Mouse (Mus musculus) midbrain, embryonic 16.5 days (tissue): ENCODE data around the gene Gm10577. TPM values are rescaled to one million over a fixed set of nuclear protein-coding genes. Genes with fewer than 3 reads are reported as not detected.

Source experiments
- ATAC-seq: fragments of 200-750 bp; cut with Nextera tagmentation; 2 replicates; pipeline ENCODE4 v1.8.0; 2017; ENCODE audit warnings: moderate TSS enrichment
- H3K27ac ChIP-seq: fragments of 300-500 bp; sonication (generic); 2 replicates; pipeline ENCODE4 v1.5.1; 2014; ENCODE audit warnings: mild to moderate bottlenecking, low read length, mixed read lengths
- H3K27me3 ChIP-seq: fragments of 300-500 bp; sonication (generic); 2 replicates; pipeline ENCODE4 v1.6.1; 2014; ENCODE audit warnings: low read depth, low read length, mixed read lengths; ENCODE audit not compliant: control insufficient read depth, insufficient read depth
- H3K36me3 ChIP-seq: fragments of 300-500 bp; sonication (generic); 2 replicates; pipeline ENCODE4 v1.6.1; 2014; ENCODE audit warnings: mild to moderate bottlenecking, low read length, moderate library complexity, mixed read lengths; ENCODE audit not compliant: control insufficient read depth, insufficient read depth
- H3K4me1 ChIP-seq: fragments of 300-500 bp; sonication (generic); 2 replicates; pipeline ENCODE4 v1.6.1; 2014; ENCODE audit warnings: mild to moderate bottlenecking, low read length, mixed read lengths; ENCODE audit not compliant: control insufficient read depth, insufficient read depth
- H3K4me2 ChIP-seq: fragments of 300-500 bp; sonication (generic); 2 replicates; pipeline ENCODE4 v1.6.1; 2014; ENCODE audit warnings: mild to moderate bottlenecking, low read length, mixed read lengths
- H3K4me3 ChIP-seq: fragments of 300-500 bp; sonication (generic); 2 replicates; pipeline ENCODE4 v1.5.1; 2014; ENCODE audit warnings: low read depth, mild to moderate bottlenecking, low read length, moderate library complexity, mixed read lengths
- H3K9ac ChIP-seq: fragments of 300-500 bp; sonication (generic); 2 replicates; pipeline ENCODE4 v1.6.1; 2014; ENCODE audit warnings: low read depth, low read length, mixed read lengths
- H3K9me3 ChIP-seq: fragments of 300-500 bp; sonication (generic); replicated peaks from 2 replicates; pipeline ENCODE4 v1.6.1; 2014; ENCODE audit warnings: mild to moderate bottlenecking, low read length, mixed read lengths; ENCODE audit not compliant: control insufficient read depth, poor library complexity, severe bottlenecking
- WGBS: fragments of 180-500 bp; shearing (Covaris S2); extraction: QIAGEN DNeasy Blood & Tissue Kit; methylation state at CpG from one replicate; pipeline ENCODE4 v1.1.7; 2014; 5-methylcytosine and 5-hydroxymethylcytosine counted together
- polyA plus RNA-seq: library from polyadenylated mRNA; unstranded; fragments of >200 nt; fragmentation: Nextera tagmentation; extraction: Ambion mirVana; gene quantifications from 2 replicates; pipeline ENCODE4 v1.2.1, GENCODE M21; 2015

The Gm10577 gene
- not detected in 2 replicates for polyA plus RNA-seq

- Histone ChIP-seq H3K27me3 (no peaks in the 10 kb centered on the region), H3K4me3 (no peak within 1 kb of the TSS), H3K27ac (no peak within 1 kb of the TSS), H3K9me3 (peaks cover 4% of the 10 kb centered on the region; the same call in 1 of the 2 replicates), H3K9ac (no peak within 1 kb of the TSS), H3K4me1 (no peaks in the 10 kb centered on the region), H3K4me2 (no peak within 1 kb of the TSS), H3K36me3 (no peaks in the 10 kb centered on the region)
- ATAC-seq = no peak
- WGBS = 85% methylated on average over 4 of the region's 4 CpGs
Observed at GRCm38 (mm10) chr4:101020596-101020995, at the start of gene Gm10577. TSS of gene Gm10577 (minus strand) at chr4:101020696.

GRCm38 (mm10) chr4:101069154-101069971, 48.9 kb upstream of the Gm10577 start:
- H3K27ac ChIP-seq = no peak overlapping the region
- ATAC-seq = peak; percentile 74

GRCm38 (mm10) chr4:101068786-101069153, 48.3 kb upstream of the Gm10577 start, which contains the start of gene Raver2:
TSS of gene Raver2 (plus strand) at chr4:101068983.
- Histone ChIP-seq H3K9me3 (no peaks in the 10 kb centered on the region), H3K4me2 (peak within 1 kb of the TSS; percentile 83), H3K27ac (no peak within 1 kb of the TSS), H3K27me3 (no peaks in the 10 kb centered on the region), H3K4me3 (peak within 1 kb of the TSS; percentile 69), H3K36me3 (no peaks in the 10 kb centered on the region), H3K4me1 (no peaks in the 10 kb centered on the region), H3K9ac (peak within 1 kb of the TSS; percentile 78)
- 1% methylated on average over 48 of the region's 54 CpGs for WGBS
- peak; percentile 76 for ATAC-seq

More at GRCm38 (mm10) chr4:101069154-101069971, 48.9 kb upstream of the Gm10577 start:
- H3K27me3 ChIP-seq = no peaks in the 10 kb centered on the region
- no peaks in the 10 kb centered on the region for H3K4me1 ChIP-seq
- H3K4me2 ChIP-seq = peak overlapping the region; percentile 83
- WGBS = under 1% methylated on average over 55 of the region's 55 CpGs
- peak overlapping the region; percentile 69 for H3K4me3 ChIP-seq
- H3K9ac ChIP-seq = peak overlapping the region; percentile 78
- H3K9me3 ChIP-seq = no peaks in the 10 kb centered on the region
- H3K36me3 ChIP-seq = no peaks in the 10 kb centered on the region

GRCm38 (mm10) chr4:101066401-101066800, 45.9 kb upstream of the Gm10577 start:
- Histone ChIP-seq H3K4me3 (no peak overlapping the region), H3K4me2 (no peak overlapping the region), H3K27ac (no peak overlapping the region), H3K36me3 (no peaks in the 10 kb centered on the region), H3K27me3 (no peaks in the 10 kb centered on the region), H3K9me3 (no peaks in the 10 kb centered on the region), H3K4me1 (no peaks in the 10 kb centered on the region), H3K9ac (no peak overlapping the region)
- ATAC-seq = no peak
- WGBS = 56% methylated on average over 5 of the region's 5 CpGs

- no peaks in the 10 kb centered on the region for H3K27me3 ChIP-seq
- no peak for ATAC-seq
- no peak overlapping the region for H3K4me3 ChIP-seq
- 70% methylated on average over 2 of the region's 2 CpGs for WGBS
- no peak overlapping the region for H3K4me2 ChIP-seq
- no peaks in the 10 kb centered on the region for H3K4me1 ChIP-seq
- H3K27ac ChIP-seq = no peak overlapping the region
- no peak overlapping the region for H3K9ac ChIP-seq
- H3K36me3 ChIP-seq = no peaks in the 10 kb centered on the region
- H3K9me3 ChIP-seq = no peaks in the 10 kb centered on the region
Observed at GRCm38 (mm10) chr4:101062146-101062545, 41.6 kb upstream of the Gm10577 start.

GRCm38 (mm10) chr4:101046576-101046975, 26.1 kb upstream of the Gm10577 start:
- Histone ChIP-seq H3K36me3 (no peaks in the 10 kb centered on the region), H3K9ac (no peak overlapping the region), H3K4me3 (no peak overlapping the region), H3K27me3 (no peaks in the 10 kb centered on the region), H3K4me1 (no peaks in the 10 kb centered on the region), H3K9me3 (no peaks in the 10 kb centered on the region), H3K4me2 (no peak overlapping the region), H3K27ac (no peak overlapping the region)
- no peak for ATAC-seq
- 81% methylated on average over 4 of the region's 4 CpGs for WGBS

GRCm38 (mm10) chr4:101044149-101044548, 23.7 kb upstream of the Gm10577 start:
- ATAC-seq = no peak
- no peak overlapping the region for H3K4me3 ChIP-seq

GRCm38 (mm10) chr4:101043691-101044090, 23.2 kb upstream of the Gm10577 start:
- Histone ChIP-seq H3K27ac (no peak overlapping the region), H3K4me2 (no peak overlapping the region), H3K9ac (no peak overlapping the region), H3K4me3 (no peak overlapping the region), H3K36me3 (no peaks in the 10 kb centered on the region), H3K9me3 (no peaks in the 10 kb centered on the region), H3K4me1 (no peaks in the 10 kb centered on the region), H3K27me3 (no peaks in the 10 kb centered on the region)
- WGBS = 79% methylated on average over 2 of the region's 2 CpGs
- ATAC-seq = no peak

More at GRCm38 (mm10) chr4:101044149-101044548, 23.7 kb upstream of the Gm10577 start:
- no peaks in the 10 kb centered on the region for H3K36me3 ChIP-seq
- no peaks in the 10 kb centered on the region for H3K27me3 ChIP-seq
- no peaks in the 10 kb centered on the region for H3K9me3 ChIP-seq
- H3K27ac ChIP-seq = no peak overlapping the region
- H3K4me2 ChIP-seq = no peak overlapping the region
- H3K4me1 ChIP-seq = no peaks in the 10 kb centered on the region
- H3K9ac ChIP-seq = no peak overlapping the region

- Histone ChIP-seq H3K9me3 (no peaks in the 10 kb centered on the region), H3K4me3 (no peak overlapping the region), H3K4me1 (no peaks in the 10 kb centered on the region), H3K36me3 (no peaks in the 10 kb centered on the region), H3K27ac (no peak overlapping the region), H3K9ac (no peak overlapping the region), H3K4me2 (no peak overlapping the region), H3K27me3 (no peaks in the 10 kb centered on the region)
- WGBS = 56% methylated on average over 7 of the region's 7 CpGs
- ATAC-seq = no peak
Observed at GRCm38 (mm10) chr4:101037156-101037555, 16.7 kb upstream of the Gm10577 start.
